Mouse (Mus musculus): ENCODE data around the gene Asphd2.

- TF ChIP-seq GATA1 (IDR thresholded peaks at IDR 0.05; ENCODE audit: low read length) (no peak), TAL1 (IDR thresholded peaks at IDR 0.05; ENCODE audit: low read length) (no peak)
Observed at GRCm38 (mm10) chr5:112418023-112418422, 23.4 kb upstream of the Asphd2 start.

Data from erythroblast, embryonic 14.5 days (primary cell).